Mouse (Mus musculus): ENCODE results near the gene Rbm34. TPM values are rescaled to one million over a fixed set of nuclear protein-coding genes. Genes with fewer than 3 reads are reported as not detected.
"Not testable (repeated sequence)": the region's sequence is repeated elsewhere in the genome, so short reads cannot be mapped to it uniquely, and the experiment has no call there.

Rbm34 gene
- 40.5 and 44.6 TPM in 2 replicates for total RNA-seq (2017)

- ATAC-seq (replicated peaks; ENCODE audit: low read depth, poor library complexity, severe bottlenecking) = peak; percentile 97
Measured at GRCm38 (mm10) chr8:126970579-126971313, at the start of gene Rbm34. TSS of gene Rbm34 (minus strand) at chr8:126971071.

- no peak for ATAC-seq (replicated peaks; ENCODE audit: low read depth, poor library complexity, severe bottlenecking)
Measured at GRCm38 (mm10) chr8:127011668-127012067, 40.8 kb upstream of the Rbm34 start.

- no peak for ATAC-seq (replicated peaks; ENCODE audit: low read depth, poor library complexity, severe bottlenecking)
Measured at GRCm38 (mm10) chr8:126994506-126994905, 23.6 kb upstream of the Rbm34 start.

- no peak for ATAC-seq (replicated peaks; ENCODE audit: low read depth, poor library complexity, severe bottlenecking)
Measured at GRCm38 (mm10) chr8:126989363-126990153, 18.7 kb upstream of the Rbm34 start.

GRCm38 (mm10) chr8:126988346-126989006 is 17.6 kb upstream of the Rbm34 start:
- no peak for ATAC-seq (replicated peaks; ENCODE audit: low read depth, poor library complexity, severe bottlenecking)

GRCm38 (mm10) chr8:126986495-126986894 is 15.6 kb upstream of the Rbm34 start:
- peak; percentile 95 for ATAC-seq (replicated peaks; ENCODE audit: low read depth, poor library complexity, severe bottlenecking)

GRCm38 (mm10) chr8:126980046-126980445 is 9.2 kb upstream of the Rbm34 start:
- ATAC-seq (replicated peaks; ENCODE audit: low read depth, poor library complexity, severe bottlenecking) = no peak

- peak; percentile 26; the same call in 1 of the 2 replicates for ATAC-seq (replicated peaks; ENCODE audit: low read depth, poor library complexity, severe bottlenecking)
Measured at GRCm38 (mm10) chr8:126979091-126979920, 8.4 kb upstream of the Rbm34 start.

GRCm38 (mm10) chr8:126978535-126978934 is 7.7 kb upstream of the Rbm34 start:
- not testable (repeated sequence) for ATAC-seq (replicated peaks; ENCODE audit: low read depth, poor library complexity, severe bottlenecking)

- no peak for ATAC-seq (replicated peaks; ENCODE audit: low read depth, poor library complexity, severe bottlenecking)
Measured at GRCm38 (mm10) chr8:126978028-126978427, 7.2 kb upstream of the Rbm34 start.

- no peak for ATAC-seq (replicated peaks; ENCODE audit: low read depth, poor library complexity, severe bottlenecking)
Measured at GRCm38 (mm10) chr8:126976608-126977348, 5.9 kb upstream of the Rbm34 start.

- ATAC-seq (replicated peaks; ENCODE audit: low read depth, poor library complexity, severe bottlenecking) = 0 out of 2 replicates have a peak, but pooled peaks have one; percentile 23
Measured at GRCm38 (mm10) chr8:126975706-126976105, 4.8 kb upstream of the Rbm34 start.

GRCm38 (mm10) chr8:126974511-126974910 is 3.6 kb upstream of the Rbm34 start:
- ATAC-seq (replicated peaks; ENCODE audit: low read depth, poor library complexity, severe bottlenecking) = no peak

- ATAC-seq (replicated peaks; ENCODE audit: low read depth, poor library complexity, severe bottlenecking) = no peak; the same call in 1 of the 2 replicates
Measured at GRCm38 (mm10) chr8:126973686-126974265, 2.9 kb upstream of the Rbm34 start.

GRCm38 (mm10) chr8:126972649-126973048 is 1.8 kb upstream of the Rbm34 start:
- no peak for ATAC-seq (replicated peaks; ENCODE audit: low read depth, poor library complexity, severe bottlenecking)

GRCm38 (mm10) chr8:126972102-126972501 is 1.2 kb upstream of the Rbm34 start:
- ATAC-seq (replicated peaks; ENCODE audit: low read depth, poor library complexity, severe bottlenecking) = no peak

GRCm38 (mm10) chr8:126971314-126971664 is 418 bp upstream of the Rbm34 start:
- ATAC-seq (replicated peaks; ENCODE audit: low read depth, poor library complexity, severe bottlenecking) = 0 out of 2 replicates have a peak, but pooled peaks have one; percentile 4

- no peak for ATAC-seq (replicated peaks; ENCODE audit: low read depth, poor library complexity, severe bottlenecking)
Measured at GRCm38 (mm10) chr8:126969546-126969945, 1.3 kb downstream of the Rbm34 start.

- no peak for ATAC-seq (replicated peaks; ENCODE audit: low read depth, poor library complexity, severe bottlenecking)
Measured at GRCm38 (mm10) chr8:126968107-126968506, 2.8 kb downstream of the Rbm34 start.
